Mouse (Mus musculus): ENCODE data around the gene Efna4. TPM values are rescaled to one million over a fixed set of nuclear protein-coding genes. Genes with fewer than 3 reads are reported as not detected.

Gene Efna4
- polyA plus RNA-seq (2012; rRNA removed), result 14.5 and 14.6 TPM in 2 replicates

- DNase-seq (ENCODE audit: low read depth, low spot score), result no peak
- 1% methylated on average over 44 of the region's 44 CpGs for WGBS
Observed at GRCm38 (mm10) chr3:89337721-89338578, at the start of gene Efna4. Gene Efna4, minus strand, starts transcription at chr3:89338028.

DNA sequence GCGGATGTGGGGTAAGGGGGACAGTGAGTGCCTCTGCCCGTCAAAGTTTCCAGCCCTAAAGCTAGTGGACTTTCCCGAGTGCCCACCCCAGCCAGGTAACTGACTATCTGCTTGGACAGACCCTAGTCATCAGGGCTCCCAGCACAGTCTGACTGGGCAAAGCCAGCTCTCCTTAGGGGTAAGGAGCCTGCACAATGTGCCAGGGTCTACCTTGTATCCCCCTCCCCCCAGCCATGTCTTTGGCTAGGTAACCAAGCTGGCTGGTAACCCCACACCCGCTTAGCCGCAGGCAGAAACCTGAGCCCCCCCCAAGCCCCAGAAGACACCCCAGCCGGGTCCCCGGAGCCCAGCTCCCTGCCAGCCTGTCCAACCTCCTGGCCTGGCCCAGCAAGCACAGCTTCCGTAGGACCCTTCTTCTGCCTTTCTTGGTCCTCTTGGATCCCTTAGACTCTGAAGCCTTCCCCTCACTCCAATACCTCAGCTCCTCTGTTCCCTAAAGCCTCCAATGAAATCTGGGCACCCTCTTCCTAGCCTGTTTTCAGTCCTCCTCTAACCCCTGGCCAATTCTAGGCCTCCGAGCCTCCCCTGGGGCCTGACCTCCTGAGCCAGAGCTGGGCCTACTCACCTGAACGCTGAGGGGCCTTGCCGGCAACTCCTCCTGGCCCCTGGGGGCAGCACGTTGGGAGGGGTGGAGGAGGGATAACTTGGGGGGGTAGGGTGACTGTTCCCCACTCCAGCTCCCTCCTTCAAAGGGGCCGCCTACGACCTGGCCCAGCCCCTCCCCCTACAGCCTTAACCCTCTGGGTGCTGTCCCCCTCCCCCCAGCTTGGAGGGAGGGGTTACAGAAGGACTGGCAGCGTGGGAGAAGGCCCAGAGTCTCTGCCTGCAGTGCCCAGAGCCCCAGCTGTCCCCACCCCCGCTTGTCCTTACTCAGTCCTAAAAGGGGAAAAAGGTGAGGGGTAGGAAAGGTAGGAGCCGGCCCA is 48.9 kb upstream of the Efna4 start:
- DNase-seq (ENCODE audit: low read depth, low spot score), result no peak
- WGBS, result 56% methylated on average over 17 of the region's 17 CpGs

- 60% methylated on average over 11 of the region's 11 CpGs for WGBS
Observed at GRCm38 (mm10) chr3:89385451-89385850, 47.6 kb upstream of the Efna4 start.

DNA sequence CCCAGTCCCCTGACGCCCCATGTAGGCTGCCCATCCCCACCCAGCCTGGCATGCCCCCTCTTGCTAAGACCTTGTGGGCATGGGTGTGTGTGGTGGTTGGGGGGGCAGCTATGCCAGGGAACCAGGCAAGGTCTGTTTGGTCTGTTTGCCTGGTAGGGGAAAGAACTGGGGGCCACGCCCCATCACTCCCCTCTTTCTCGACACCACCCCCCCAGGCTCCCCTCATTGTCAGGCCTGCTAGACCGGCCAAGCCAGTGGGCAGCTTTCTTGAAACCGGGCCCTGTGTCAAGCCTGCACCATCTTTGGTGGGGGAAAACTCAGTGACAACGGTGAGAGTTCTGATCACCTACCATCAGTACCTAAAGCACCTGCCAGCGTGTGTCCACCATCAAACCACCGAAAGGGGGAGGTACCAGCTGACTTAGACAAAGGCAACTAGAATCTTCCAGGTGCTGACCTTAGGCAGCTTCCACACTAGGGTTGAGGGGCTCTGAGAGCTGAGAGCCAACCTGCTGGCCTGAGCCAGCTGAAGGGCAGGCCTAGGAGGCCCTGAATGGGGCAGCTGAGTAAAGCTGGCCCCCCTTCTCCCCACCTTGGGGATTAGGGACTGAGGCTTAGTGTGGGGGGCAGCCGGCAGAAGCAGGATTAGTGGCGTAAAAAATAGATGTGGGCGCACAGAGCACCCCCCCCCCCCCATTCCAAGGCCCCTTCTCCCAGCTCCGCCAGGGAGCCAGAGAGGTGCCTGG is 46.7 kb upstream of the Efna4 start:
- no peak for DNase-seq (ENCODE audit: low read depth, low spot score)

More at GRCm38 (mm10) chr3:89385451-89385850, 47.6 kb upstream of the Efna4 start:
- DNase-seq (ENCODE audit: low read depth, low spot score), result no peak

GRCm38 (mm10) chr3:89383651-89384255 is 45.9 kb upstream of the Efna4 start:
- WGBS, result 38% methylated on average over 5 of the region's 5 CpGs
- no peak for DNase-seq (ENCODE audit: low read depth, low spot score)

More for the DNA sequence above, 46.7 kb upstream of the Efna4 start:
- WGBS, result 47% methylated on average over 12 of the region's 12 CpGs

DNA sequence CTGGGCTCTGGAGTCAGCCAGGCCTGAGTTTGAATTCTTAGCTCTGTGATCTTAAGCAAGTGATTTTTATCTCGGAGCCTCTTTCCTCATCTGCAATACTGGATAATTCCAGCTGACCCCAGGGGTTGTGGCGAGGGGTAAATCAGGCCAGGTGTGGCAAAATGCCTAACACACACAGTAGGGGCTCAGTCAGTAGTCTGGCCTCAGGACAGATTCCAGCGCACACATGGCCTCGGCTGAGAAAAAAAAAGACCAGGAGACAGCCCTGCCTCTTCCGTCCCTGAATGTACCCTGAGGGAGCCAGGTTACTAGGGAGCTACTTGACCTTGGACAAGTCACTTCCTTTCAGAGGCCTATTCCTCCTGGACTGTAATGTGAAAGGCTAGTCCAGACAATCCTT is 45.1 kb upstream of the Efna4 start:
- no peak for DNase-seq (ENCODE audit: low read depth, low spot score)
- WGBS, result 76% methylated on average over 5 of the region's 5 CpGs

DNA sequence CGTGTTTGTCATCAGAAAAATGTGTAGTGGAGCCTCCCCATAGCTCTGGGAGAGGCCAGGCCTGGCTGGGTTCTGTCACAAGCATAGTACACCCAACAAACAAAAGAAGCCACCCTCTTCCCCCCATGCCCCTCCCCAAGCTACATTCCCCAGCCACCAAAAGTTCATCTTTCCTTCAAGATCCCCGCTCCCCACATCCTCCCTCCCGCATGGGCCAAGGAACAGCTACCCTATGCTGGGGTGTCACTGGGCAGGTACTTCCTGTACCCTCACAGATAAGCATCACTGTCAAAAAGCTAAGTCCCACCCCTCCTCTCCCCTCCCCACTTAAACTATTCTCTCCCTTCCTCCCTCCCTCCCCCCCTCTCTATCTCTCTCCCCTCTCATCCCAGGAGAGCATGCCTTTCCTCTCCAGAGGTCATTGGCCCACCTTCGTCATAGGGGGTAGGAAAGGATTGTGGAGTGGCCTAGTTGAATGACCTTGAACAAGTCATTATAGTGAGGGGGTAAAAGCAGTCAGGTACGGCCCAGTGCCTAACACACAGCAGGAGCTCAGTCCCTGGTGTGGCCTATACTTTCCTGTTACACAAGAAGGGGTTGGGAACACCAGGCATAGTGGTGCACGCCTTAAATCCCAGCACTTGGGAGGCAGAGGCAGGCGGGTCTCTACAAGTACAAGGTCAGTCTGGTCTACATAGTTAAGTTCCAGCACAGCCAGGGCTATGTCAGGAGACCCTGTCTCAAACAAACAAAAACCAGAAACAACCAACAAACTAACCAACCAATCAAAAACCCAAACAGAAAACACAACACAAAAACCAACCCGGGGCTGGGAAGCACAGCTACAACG is 44.4 kb upstream of the Efna4 start:
- no peak for DNase-seq (ENCODE audit: low read depth, low spot score)
- 86% methylated on average over 9 of the region's 9 CpGs for WGBS

- no peak for DNase-seq (ENCODE audit: low read depth, low spot score)
Observed at GRCm38 (mm10) chr3:89381233-89381632, 43.4 kb upstream of the Efna4 start.

DNA sequence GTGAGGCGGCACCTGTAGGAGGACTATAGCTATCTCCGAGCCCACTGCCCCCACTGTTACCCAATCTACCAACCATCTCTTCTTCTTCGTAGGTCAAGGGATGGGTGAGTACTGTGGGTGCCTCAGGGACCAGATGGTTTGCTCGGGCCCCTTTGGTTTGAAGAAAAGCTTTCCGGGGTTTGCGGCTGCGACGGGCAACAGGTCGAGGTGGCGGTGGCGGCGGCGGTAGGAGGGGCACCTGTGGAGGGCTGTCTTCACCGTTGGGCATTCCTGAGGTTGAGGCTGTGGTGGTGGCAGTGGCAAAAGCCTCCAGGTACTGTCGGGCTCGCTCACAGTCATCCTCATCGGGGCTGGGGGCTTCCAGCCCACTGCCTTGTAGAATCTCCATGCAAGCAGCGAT is 42.9 kb upstream of the Efna4 start:
- no peak for DNase-seq (ENCODE audit: low read depth, low spot score)

More at GRCm38 (mm10) chr3:89381233-89381632, 43.4 kb upstream of the Efna4 start:
- 86% methylated on average over 11 of the region's 11 CpGs for WGBS

GRCm38 (mm10) chr3:89380291-89380690 is 42.5 kb upstream of the Efna4 start:
- DNase-seq (ENCODE audit: low read depth, low spot score), result no peak
- WGBS, result 89% methylated on average over 14 of the region's 14 CpGs

More for the DNA sequence above, 42.9 kb upstream of the Efna4 start:
- WGBS, result 92% methylated on average over 18 of the region's 18 CpGs

- DNase-seq (ENCODE audit: low read depth, low spot score), result no peak
- WGBS, result 77% methylated on average over 31 of the region's 31 CpGs
Observed at GRCm38 (mm10) chr3:89379388-89380131, 41.7 kb upstream of the Efna4 start.

GRCm38 (mm10) chr3:89378394-89379067 is 40.7 kb upstream of the Efna4 start:
- 5% methylated on average over 29 of the region's 29 CpGs for WGBS
- DNase-seq (ENCODE audit: low read depth, low spot score), result no peak

GRCm38 (mm10) chr3:89377831-89378230 is 40.0 kb upstream of the Efna4 start:
- no peak for DNase-seq (ENCODE audit: low read depth, low spot score)
- 77% methylated on average over 4 of the region's 4 CpGs for WGBS

DNA sequence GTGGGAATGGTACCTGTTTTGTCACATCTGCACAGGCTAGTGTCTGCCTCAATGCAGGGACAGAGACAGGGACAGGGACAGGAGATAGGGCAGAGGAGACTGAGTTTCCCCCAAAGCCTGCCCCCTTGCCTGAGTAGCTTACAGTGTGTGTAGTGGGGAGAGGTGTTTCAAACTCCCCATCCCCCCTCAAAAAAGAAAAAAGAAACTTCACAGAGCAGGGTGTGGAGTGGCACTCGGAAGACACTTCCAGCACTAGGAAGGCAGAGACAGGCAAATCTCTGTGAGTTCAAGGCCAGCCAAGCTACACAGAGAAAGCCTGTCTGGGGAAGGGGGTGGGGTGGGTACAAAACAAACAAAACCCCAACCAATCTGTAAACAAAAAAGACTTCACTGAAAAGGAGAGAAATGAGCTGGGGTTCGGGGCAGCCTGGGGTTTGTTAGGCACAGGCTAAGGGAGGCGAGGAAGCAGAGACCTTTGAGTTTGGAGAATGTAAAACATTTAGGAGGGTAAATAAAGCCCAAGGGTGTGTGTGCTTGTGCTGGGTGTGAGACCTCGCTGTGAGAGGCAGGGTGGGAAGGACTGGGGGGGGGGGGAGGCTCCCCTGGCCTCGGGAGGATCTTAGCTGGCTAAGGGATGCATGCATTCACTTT is 35.9 kb upstream of the Efna4 start:
- DNase-seq (ENCODE audit: low read depth, low spot score), result no peak
- WGBS, result 17% methylated on average over 5 of the region's 5 CpGs

DNA sequence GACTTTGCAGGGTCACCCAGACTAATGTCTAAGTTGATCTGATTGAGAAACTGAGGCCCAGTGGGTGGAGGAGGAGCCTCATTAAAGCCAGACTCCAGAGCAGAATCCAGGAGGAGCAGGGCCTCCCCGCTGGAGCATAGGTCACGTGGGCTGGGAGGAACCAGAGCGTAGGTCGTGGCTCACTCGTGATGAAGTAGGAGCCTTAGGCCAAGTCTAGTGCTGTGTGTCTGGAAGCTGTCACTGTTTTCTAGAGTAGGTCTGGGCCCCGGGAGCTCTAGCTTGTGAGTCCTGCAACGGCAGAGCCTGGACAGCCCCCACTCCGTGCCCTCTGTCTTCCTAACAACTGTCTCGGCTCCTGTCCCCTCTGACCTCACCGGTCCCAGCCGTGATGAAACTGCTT is 29.5 kb upstream of the Efna4 start:
- 48% methylated on average over 11 of the region's 11 CpGs for WGBS
- DNase-seq (ENCODE audit: low read depth, low spot score), result no peak
